Mouse (Mus musculus) limb, embryonic 13.5 days (tissue): ENCODE results near the gene Gm21190. TPM values are rescaled to one million over a fixed set of nuclear protein-coding genes. Genes with fewer than 3 reads are reported as not detected.
"Not testable (repeated sequence)": the region's sequence is repeated elsewhere in the genome, so short reads cannot be mapped to it uniquely, and the experiment has no call there.

Experiments used
- ATAC-seq: fragments of 200-750 bp; cut with Nextera tagmentation; 2 replicates; pipeline ENCODE4 v1.8.0; 2017; ENCODE audit warnings: low read depth, moderate number of reproducible peaks, moderate TSS enrichment; ENCODE audit not compliant: low FRiP score
- H3K27ac ChIP-seq: fragments of 300-500 bp; sonication (generic); 2 replicates; pipeline ENCODE4 v1.5.1; 2015; ENCODE audit warnings: inconsistent platforms, mild to moderate bottlenecking, moderate library complexity
- H3K27me3 ChIP-seq: fragments of 300-500 bp; sonication (generic); 2 replicates; pipeline ENCODE4 v1.6.1; 2015; ENCODE audit warnings: mild to moderate bottlenecking, inconsistent platforms
- H3K36me3 ChIP-seq: fragments of 300-500 bp; sonication (generic); 2 replicates; pipeline ENCODE4 v1.6.1; 2015; ENCODE audit warnings: inconsistent platforms, mild to moderate bottlenecking, moderate library complexity
- H3K4me1 ChIP-seq: fragments of 300-500 bp; sonication (generic); 2 replicates; pipeline ENCODE4 v1.6.1; 2015; ENCODE audit warnings: inconsistent platforms
- H3K4me2 ChIP-seq: fragments of 300-500 bp; sonication (generic); replicated peaks from 2 replicates; pipeline ENCODE4 v1.6.1; 2015; ENCODE audit warnings: inconsistent platforms, mild to moderate bottlenecking, moderate library complexity
- H3K4me3 ChIP-seq: fragments of 300-500 bp; sonication (generic); 2 replicates; pipeline ENCODE4 v1.5.1; 2015; ENCODE audit warnings: moderate library complexity, mild to moderate bottlenecking, inconsistent platforms
- H3K9ac ChIP-seq: fragments of 300-500 bp; sonication (generic); 2 replicates; pipeline ENCODE4 v1.6.1; 2015; ENCODE audit warnings: mild to moderate bottlenecking, inconsistent platforms
- H3K9me3 ChIP-seq: fragments of 300-500 bp; sonication (generic); 2 replicates; pipeline ENCODE4 v1.6.1; 2016; ENCODE audit warnings: inconsistent platforms
- WGBS: fragments of 180-500 bp; shearing (Covaris S2); methylation state at CpG from one replicate; pipeline ENCODE4 v1.1.7; 2015; 5-methylcytosine and 5-hydroxymethylcytosine counted together
- polyA plus RNA-seq: library from polyadenylated mRNA; unstranded; fragments of >200 nt; fragmentation: Nextera tagmentation; extraction: Ambion mirVana; gene quantifications from 2 replicates; pipeline ENCODE4 v1.2.1, GENCODE M21; 2015

Gene Gm21190
- polyA plus RNA-seq, 1 experiment from 2014 or later: not detected

DNA sequence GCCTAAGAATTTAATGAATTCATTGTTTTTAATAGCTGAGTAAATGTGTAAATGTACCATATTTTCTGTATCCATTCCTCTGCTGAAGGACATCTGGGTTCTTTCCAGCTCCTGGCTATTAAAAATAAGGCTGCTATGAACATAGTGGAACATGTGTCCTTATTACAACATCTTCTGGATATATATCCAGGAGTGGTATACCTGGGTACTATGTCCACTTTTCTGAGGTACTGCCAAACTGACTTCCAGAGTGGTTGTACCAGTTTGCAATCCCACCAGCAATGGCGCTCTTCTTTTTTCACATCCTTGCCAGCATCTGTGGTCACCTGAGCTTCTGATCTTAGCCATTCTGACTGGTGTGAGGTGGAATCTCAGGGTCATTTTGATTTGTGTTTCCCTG is 19.1 kb downstream of the Gm21190 start:
- H3K4me3 ChIP-seq, H3K4me1 ChIP-seq, H3K27ac ChIP-seq, H3K27me3 ChIP-seq, H3K36me3 ChIP-seq, H3K4me2 ChIP-seq, H3K9ac ChIP-seq, ATAC-seq: not testable (repeated sequence)
- peaks cover 35% of the 10 kb centered on the region for H3K9me3 ChIP-seq
- WGBS: 83% methylated on average over 1 of the region's 1 CpGs

GRCm38 (mm10) chr5:15508460-15509451 is 20.3 kb downstream of the Gm21190 start:
- ATAC-seq, H3K27ac ChIP-seq, H3K4me1 ChIP-seq, H3K27me3 ChIP-seq, H3K9ac ChIP-seq, H3K36me3 ChIP-seq, H3K4me2 ChIP-seq, H3K4me3 ChIP-seq: not testable (repeated sequence)
- peaks cover 36% of the 10 kb centered on the region for H3K9me3 ChIP-seq
- 68% methylated on average over 6 of the region's 6 CpGs for whole genome bisulfite sequencing

GRCm38 (mm10) chr5:15507757-15508459 is 21.1 kb downstream of the Gm21190 start:
- H3K4me3 ChIP-seq, H3K9ac ChIP-seq, H3K27ac ChIP-seq, H3K4me2 ChIP-seq, H3K27me3 ChIP-seq, H3K36me3 ChIP-seq, H3K4me1 ChIP-seq: not testable (repeated sequence)
- 61% methylated on average over 6 of the region's 6 CpGs for WGBS
- peaks cover 35% of the 10 kb centered on the region for H3K9me3 ChIP-seq
- peak; percentile 82; the same call in 1 of the 2 replicates for ATAC-seq

DNA sequence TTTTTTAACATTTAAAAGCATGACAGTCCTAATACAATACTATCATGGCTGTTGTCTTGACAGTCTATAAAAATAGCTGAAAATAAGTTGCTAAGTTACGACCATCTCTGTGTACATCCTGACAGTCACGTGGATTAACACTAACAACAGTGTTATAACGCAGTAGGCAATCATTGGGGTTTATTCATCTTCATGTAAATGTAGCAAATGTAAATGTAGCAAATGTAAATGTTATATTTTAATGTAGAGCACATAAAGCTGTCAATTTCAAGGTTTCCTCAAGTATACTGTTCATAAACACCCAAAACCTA is 21.8 kb downstream of the Gm21190 start:
- peaks cover 33% of the 10 kb centered on the region for H3K9me3 ChIP-seq
- H3K9ac ChIP-seq: no peak overlapping the region
- no peak overlapping the region for H3K4me2 ChIP-seq
- peak; percentile 40; the same call in 1 of the 2 replicates for ATAC-seq
- H3K27ac ChIP-seq: no peak overlapping the region
- no peak overlapping the region for H3K4me3 ChIP-seq
- WGBS: 77% methylated on average over 3 of the region's 3 CpGs
- no peaks in the 10 kb centered on the region for H3K27me3 ChIP-seq
- no peaks in the 10 kb centered on the region for H3K4me1 ChIP-seq
- no peaks in the 10 kb centered on the region for H3K36me3 ChIP-seq

GRCm38 (mm10) chr5:15506575-15507308 is 22.3 kb downstream of the Gm21190 start:
- 45% methylated on average over 16 of the region's 16 CpGs for WGBS
- Histone ChIP-seq H3K4me2 (peak overlapping the region; percentile 12), H3K27ac (no peak overlapping the region), H3K4me1 (no peaks in the 10 kb centered on the region), H3K4me3 (peak overlapping the region; percentile 16), H3K9me3 (peaks cover 30% of the 10 kb centered on the region), H3K27me3 (no peaks in the 10 kb centered on the region), H3K9ac (no peak overlapping the region), H3K36me3 (no peaks in the 10 kb centered on the region)
- ATAC-seq: peak; percentile 83; the same call in 1 of the 2 replicates

DNA sequence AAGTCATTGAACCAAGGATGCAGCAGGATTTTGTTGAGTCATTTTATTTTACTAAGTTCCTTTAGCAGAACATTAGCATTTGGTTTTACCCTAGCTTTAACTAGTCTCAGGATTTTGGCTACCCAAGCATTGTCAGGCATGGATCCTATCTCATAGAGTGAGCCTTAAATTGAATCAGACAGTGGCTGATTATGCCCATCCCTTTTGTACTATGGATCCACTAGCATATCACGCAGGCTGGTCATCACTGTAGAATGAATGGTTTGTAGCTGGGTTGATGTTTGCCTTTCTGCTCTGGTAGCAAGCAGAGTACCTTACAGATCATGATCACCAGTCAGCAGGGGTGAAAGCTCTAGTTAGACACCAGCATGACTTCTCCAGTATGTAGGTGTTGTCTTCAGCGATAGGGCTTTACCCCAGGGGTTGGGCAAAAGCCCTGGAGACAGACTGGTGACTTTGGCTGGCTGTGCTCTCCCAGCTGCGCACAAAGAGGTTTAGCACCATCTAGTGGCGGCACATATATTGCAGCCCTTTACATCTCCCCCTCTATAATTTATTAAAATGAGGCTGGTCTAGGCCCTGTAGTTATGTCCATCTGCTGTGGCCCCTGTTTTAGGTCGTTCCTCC is 30.1 kb downstream of the Gm21190 start:
- not testable (repeated sequence) for H3K9ac ChIP-seq, H3K36me3 ChIP-seq, H3K27me3 ChIP-seq, H3K4me2 ChIP-seq, H3K4me3 ChIP-seq, H3K27ac ChIP-seq, H3K4me1 ChIP-seq
- peaks cover 36% of the 10 kb centered on the region for H3K9me3 ChIP-seq
- 26% methylated on average over 5 of the region's 5 CpGs for WGBS
- peak; percentile 84 for ATAC-seq

DNA sequence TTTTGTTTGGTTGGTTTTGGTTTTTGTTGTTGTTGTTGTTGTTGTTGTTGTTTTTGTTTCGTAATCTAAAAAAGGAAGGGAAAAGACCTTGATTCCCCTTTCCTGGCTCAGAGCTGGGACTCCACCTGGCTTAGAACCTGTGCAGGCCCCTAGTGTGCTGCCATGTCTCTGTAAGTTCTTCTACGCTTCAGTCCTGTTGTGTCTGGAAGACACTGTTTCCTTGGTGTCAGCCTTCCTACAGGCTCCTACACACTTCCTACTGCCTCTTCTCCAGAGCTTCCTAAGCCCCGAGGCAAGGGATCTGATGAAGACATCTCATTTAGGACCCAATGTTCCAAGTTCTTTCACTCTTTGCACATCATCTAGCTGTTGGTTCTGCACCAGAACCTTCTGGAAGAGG is 30.7 kb downstream of the Gm21190 start:
- not testable (repeated sequence) for H3K4me3 ChIP-seq, H3K27me3 ChIP-seq, ATAC-seq, H3K27ac ChIP-seq, H3K36me3 ChIP-seq, H3K4me2 ChIP-seq, H3K9ac ChIP-seq, H3K4me1 ChIP-seq
- peaks cover 37% of the 10 kb centered on the region for H3K9me3 ChIP-seq
- WGBS: 72% methylated on average over 3 of the region's 3 CpGs

- not testable (repeated sequence) for H3K9ac ChIP-seq, H3K27me3 ChIP-seq, H3K36me3 ChIP-seq, H3K4me2 ChIP-seq, H3K4me1 ChIP-seq, H3K27ac ChIP-seq, H3K4me3 ChIP-seq
- 57% methylated on average over 2 of the region's 2 CpGs for WGBS
- ATAC-seq: peak; percentile 57; the same call in 1 of the 2 replicates
- peaks cover 21% of the 10 kb centered on the region for H3K9me3 ChIP-seq
Observed at GRCm38 (mm10) chr5:15490934-15491333, 38.1 kb downstream of the Gm21190 start.

DNA sequence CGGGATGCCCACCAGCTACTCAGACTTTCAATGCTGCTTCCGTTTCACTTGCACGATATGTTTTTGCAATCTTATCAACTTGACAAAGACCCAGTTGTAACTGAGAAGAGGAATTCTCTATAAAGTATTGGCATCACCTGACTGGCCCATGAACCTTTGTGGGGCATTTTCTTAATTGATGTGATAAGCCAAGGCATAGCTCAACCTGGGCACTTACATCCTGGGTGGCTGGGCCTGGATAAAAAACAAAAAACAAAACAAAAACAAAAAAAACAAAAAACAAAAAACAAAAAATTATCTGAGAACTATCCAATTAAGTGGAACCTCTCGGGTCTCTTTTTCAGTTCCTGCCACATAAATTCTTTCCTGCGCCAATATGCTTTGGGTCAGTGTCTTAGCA is 40.3 kb downstream of the Gm21190 start:
- Histone ChIP-seq H3K9ac (no peak overlapping the region), H3K4me3 (no peak overlapping the region), H3K4me1 (no peaks in the 10 kb centered on the region), H3K27ac (no peak overlapping the region), H3K4me2 (no peak overlapping the region), H3K9me3 (peaks cover 29% of the 10 kb centered on the region), H3K27me3 (no peaks in the 10 kb centered on the region), H3K36me3 (no peaks in the 10 kb centered on the region)
- 85% methylated on average over 5 of the region's 5 CpGs for whole genome bisulfite sequencing
- peak; percentile 78 for ATAC-seq

GRCm38 (mm10) chr5:15484616-15485015 is 44.4 kb downstream of the Gm21190 start:
- H3K4me2 ChIP-seq, H3K4me1 ChIP-seq, H3K4me3 ChIP-seq, H3K9ac ChIP-seq, ATAC-seq, H3K36me3 ChIP-seq, H3K27ac ChIP-seq, H3K27me3 ChIP-seq: not testable (repeated sequence)
- 24% methylated on average over 2 of the region's 2 CpGs for WGBS
- H3K9me3 ChIP-seq: peaks cover 39% of the 10 kb centered on the region

GRCm38 (mm10) chr5:15483576-15483975 is 45.4 kb downstream of the Gm21190 start:
- H3K27ac ChIP-seq, H3K36me3 ChIP-seq, H3K27me3 ChIP-seq, H3K9ac ChIP-seq, ATAC-seq, H3K4me1 ChIP-seq, H3K4me2 ChIP-seq, H3K4me3 ChIP-seq: not testable (repeated sequence)
- H3K9me3 ChIP-seq: peaks cover 35% of the 10 kb centered on the region
- 52% methylated on average over 4 of the region's 4 CpGs for WGBS
